Mouse (Mus musculus): Measurements from ENCODE around the gene Rdh16f1.

GRCm38 (mm10) chr10:127748847-127749612 lies 10.6 kb upstream of the Rdh16f1 start:
- TF ChIP-seq CTCF (IDR thresholded peaks at IDR 0.05; ENCODE audit: low read depth): no peak
- TF ChIP-seq EP300 (IDR thresholded peaks at IDR 0.05; ENCODE audit: low read depth): peak; percentile 72
